Mouse (Mus musculus) inflammation-experienced regulatory T-cells, adult 16 weeks (primary cell): ENCODE data around the gene Olfr531. TPM values are rescaled to one million over a fixed set of nuclear protein-coding genes. Genes with fewer than 3 reads are reported as not detected.

Source experiments
- polyA plus RNA-seq: library from polyadenylated mRNA; unstranded; fragments of 100-300 nt; shearing (Covaris generic); gene quantifications from one replicate; pipeline ENCODE4 v1.2.1, GENCODE M21; 2017

Olfr531 gene
- polyA plus RNA-seq = not detected

DNA sequence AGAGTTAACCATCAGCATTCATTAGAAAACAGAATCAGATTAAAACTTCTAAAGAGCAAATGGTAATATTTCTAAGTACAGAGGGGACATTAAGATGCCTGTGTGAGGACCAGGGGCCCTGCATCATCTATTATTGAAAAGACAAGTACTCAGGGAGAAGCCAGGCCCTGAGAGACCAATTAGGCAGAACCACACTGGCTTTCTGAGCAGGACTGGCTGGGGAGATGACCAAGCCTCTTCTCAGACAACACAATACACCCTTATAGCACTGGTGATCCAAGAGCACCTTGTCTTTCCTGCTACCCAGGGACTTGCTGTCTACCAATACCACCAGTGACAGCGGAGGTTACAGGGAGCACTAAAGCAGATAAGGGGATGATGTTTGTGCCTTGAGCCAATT lies at the start of gene Olfr531:
Gene Olfr531 (minus strand): TSS at position 101 of the 400 bp plus-strand sequence.

DNA sequence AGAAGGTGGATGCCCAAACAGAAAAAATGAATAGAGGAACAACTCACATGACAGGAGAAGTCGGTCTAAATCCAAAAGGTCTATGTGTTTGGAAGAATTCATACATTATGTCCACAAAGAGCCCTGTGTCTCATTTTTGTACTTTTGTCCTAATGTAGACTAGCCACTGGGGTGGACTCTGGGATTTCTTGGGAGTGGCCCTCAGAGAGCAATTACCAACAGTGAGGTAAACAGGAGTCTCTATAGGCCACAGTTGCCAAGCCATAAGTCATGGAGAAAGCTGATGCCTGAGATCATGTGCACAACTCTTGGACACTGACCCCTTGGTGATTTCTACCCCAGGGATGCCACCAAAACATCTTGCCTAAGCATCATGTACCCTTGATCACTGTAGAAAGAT lies 18.8 kb upstream of the Olfr531 start, which contains the start of gene Olfr532:
Gene Olfr532 (minus strand): TSS at position 101 of the 400 bp plus-strand sequence.

DNA sequence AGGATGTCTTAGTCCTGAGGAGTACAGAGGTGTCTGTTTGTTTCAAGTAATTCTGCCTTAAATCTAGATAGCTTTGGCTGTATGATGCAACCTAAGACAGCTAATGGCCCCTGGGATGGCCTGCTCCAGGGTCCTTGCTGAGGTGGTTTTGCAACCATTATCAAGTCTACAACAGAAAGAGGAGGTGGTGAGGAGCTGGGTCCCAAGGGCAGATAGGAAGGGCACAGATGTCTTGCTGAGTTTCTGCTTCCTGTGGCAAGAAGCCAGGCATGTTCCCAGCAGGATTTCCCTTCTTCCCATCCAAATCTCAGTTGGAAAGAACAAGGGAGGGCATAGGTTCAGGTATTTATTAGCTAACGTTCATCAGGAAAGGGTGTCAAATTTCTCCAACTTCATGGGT lies 26.5 kb downstream of the Olfr531 start, which contains the start of gene Olfr530:
Gene Olfr530 (minus strand): TSS at position 101 of the 400 bp plus-strand sequence.

DNA sequence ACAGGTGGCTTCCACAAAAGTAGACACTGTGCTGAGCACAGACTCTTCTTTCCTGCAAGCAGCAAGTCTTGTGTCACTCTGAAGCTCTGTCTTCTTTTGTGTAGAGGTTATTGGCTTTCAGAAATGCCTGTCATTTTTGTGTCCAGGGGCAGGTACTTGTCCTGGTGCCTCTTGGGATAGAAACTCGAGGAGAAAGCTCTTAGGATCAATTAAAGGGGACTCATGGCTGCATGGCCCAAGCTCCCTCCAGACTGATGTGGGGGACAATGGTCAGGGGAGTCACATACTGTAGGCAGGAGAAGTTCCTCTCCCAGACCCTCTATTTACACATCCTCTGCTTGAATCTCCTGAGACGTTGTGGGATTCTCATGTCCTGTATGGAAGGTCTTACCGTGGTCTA lies 41.1 kb downstream of the Olfr531 start, which contains the start of gene Olfr60:
Gene Olfr60 (minus strand): TSS at position 101 of the 400 bp plus-strand sequence.

Other genes starting within 250 kb of the Olfr531 start
- gene Sprn, start 248.0 kb downstream of the Olfr531 start, polyA plus RNA-seq = not detected
- gene Olfr522, start 238.2 kb downstream of the Olfr531 start, polyA plus RNA-seq = not detected
- not detected for gene Olfr523, start 229.7 kb downstream of the Olfr531 start, polyA plus RNA-seq
- not detected for gene Olfr524, start 197.0 kb downstream of the Olfr531 start, polyA plus RNA-seq
- 0.12 TPM for gene Cd163l1, start 184.7 kb downstream of the Olfr531 start, polyA plus RNA-seq
- 0.49 TPM for gene 5830411N06Rik, start 155.6 kb downstream of the Olfr531 start, polyA plus RNA-seq
- gene Olfr525, start 82.1 kb downstream of the Olfr531 start, polyA plus RNA-seq = 0.06 TPM
- not detected for gene Olfr527, start 68.9 kb downstream of the Olfr531 start, polyA plus RNA-seq
- gene Olfr60, start 41.2 kb downstream of the Olfr531 start, polyA plus RNA-seq = 0.20 TPM
- 0.20 TPM for gene Olfr530, start 26.6 kb downstream of the Olfr531 start, polyA plus RNA-seq
- not detected for gene Olfr532, start 18.7 kb upstream of the Olfr531 start, polyA plus RNA-seq
- not detected for gene Olfr533, start 60.5 kb upstream of the Olfr531 start, polyA plus RNA-seq
- gene Olfr535, start 81.3 kb upstream of the Olfr531 start, polyA plus RNA-seq = not detected
- not detected for gene Olfr536, start 104.5 kb upstream of the Olfr531 start, polyA plus RNA-seq
- not detected for gene Olfr538, start 165.0 kb upstream of the Olfr531 start, polyA plus RNA-seq
- gene Olfr46, start 198.4 kb upstream of the Olfr531 start, polyA plus RNA-seq = not detected
- not detected for gene Olfr61, start 226.1 kb upstream of the Olfr531 start, polyA plus RNA-seq
- not detected for gene Olfr53, start 243.5 kb upstream of the Olfr531 start, polyA plus RNA-seq